Mouse (Mus musculus) MN1 (cell line): ENCODE data around the gene Sepsecs.

Source experiments
- DNase-seq: peaks from one replicate; pipeline ENCODE4 v3.0.0-alpha.2; 2016; ENCODE audit warnings: low spot score

Sepsecs gene

DNA sequence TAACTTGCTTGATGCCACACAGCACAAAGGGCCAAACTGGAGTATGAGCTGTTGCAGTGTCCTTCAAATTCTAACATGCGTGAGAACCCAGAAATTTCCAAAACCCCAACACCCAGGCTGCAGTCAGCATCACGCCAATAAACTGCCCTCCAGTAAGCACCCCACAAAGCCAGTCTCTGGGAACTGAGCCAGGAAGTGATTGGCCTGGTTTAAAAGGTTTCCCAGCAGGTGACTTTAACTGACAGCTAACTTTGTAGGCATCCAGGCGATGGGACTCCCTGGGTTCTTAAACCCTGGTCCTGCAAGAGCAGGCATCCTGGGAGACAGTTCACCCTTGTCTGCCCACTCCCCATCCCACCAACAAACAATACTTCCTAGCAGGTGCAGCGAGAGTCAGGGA, 59.2 kb downstream of the Sepsecs start:
- no peak for DNase-seq

DNA sequence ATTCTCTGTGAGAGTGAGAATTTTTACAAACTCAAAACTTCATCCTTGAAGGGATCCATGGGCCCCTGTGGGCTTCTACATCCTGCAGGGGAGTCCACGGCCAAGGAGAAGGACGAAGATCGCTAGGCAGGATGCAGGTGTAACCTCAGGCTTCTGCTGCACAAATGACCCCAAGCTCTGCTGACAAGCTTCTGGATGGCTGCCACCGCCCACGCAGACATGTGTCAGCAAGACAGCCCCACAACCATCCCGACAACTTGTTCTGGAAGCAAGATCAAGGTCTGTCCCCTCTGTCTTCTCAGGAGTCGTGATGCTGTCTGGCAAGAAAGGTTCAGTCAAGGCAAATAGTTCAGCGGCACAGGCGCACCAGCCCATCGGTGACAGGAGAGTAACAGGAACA, 59.8 kb downstream of the Sepsecs start:
- DNase-seq = no peak

DNA sequence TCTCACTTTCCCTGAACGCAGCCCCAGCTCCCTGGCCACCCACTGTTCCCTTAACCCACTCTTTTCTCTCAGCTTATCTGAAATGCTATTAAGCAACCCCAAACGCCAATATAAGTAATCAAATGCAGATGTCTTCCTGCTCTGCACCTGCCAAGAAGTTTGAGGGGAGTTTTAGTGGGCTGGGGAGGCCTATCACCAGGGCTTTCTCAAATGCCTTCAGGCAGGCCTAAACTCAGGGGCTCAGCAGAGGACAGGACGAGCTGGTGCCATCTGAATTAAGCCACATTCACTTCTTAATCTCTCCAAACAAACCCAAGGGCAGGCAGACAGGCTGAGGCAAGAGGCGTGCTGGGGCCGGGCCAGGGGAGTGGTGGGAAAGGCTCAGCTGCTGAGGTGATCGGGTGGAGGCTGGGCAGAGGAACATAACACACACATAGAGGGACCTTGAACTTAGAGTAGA, 64.9 kb downstream of the Sepsecs start:
- no peak for DNase-seq

DNA sequence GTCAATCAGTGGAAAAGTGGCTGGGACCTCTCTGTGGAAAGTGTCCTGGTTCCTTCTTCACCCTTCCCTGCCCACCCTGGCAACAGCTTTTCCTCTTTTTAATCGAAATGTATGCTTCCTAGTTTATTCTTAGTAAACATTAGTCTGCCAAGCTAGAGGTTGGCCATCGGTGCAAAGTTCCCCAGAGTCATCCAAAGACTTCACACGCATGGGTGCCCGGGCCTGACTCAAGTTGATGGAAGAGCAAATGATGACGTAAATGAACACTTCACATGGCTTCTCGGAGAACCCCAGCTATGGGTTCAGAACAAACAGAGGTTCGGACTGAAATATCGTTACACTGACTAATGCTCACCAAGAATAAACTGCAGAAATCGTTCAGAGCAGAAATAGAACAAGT, 78.9 kb downstream of the Sepsecs start:
- DNase-seq = no peak
